Mouse (Mus musculus): ENCODE data around the gene Lmo4. TPM values are rescaled to one million over a fixed set of nuclear protein-coding genes. Genes with fewer than 3 reads are reported as not detected.

Lmo4 gene
- polyA plus RNA-seq, 1 experiment from 2014 or later, result 76.8 TPM

GRCm38 (mm10) chr3:144182229-144182628, 22.8 kb downstream of the Lmo4 start:
- H3K4me1 ChIP-seq (ENCODE audit: control insufficient read depth, insufficient read depth, low read length), result 0 out of 2 replicates have a peak, but pooled peaks cover 3% of the 10 kb centered on the region
- H3K4me2 ChIP-seq (ENCODE audit: low read depth, low read length), result no peak overlapping the region
- H3K4me3 ChIP-seq (replicated peaks; ENCODE audit: low read length), result no peak overlapping the region
- H3K36me3 ChIP-seq (ENCODE audit: control insufficient read depth, insufficient read depth, low read length), result no peaks in the 10 kb centered on the region
- H3K27ac ChIP-seq (ENCODE audit: low read length), result no peak overlapping the region
- ATAC-seq (ENCODE audit: insufficient read depth, low FRiP score), result no peak
- no peaks in the 10 kb centered on the region for H3K27me3 ChIP-seq (ENCODE audit: control insufficient read depth, insufficient read depth, low read length)
- H3K9me3 ChIP-seq (replicated peaks; ENCODE audit: control insufficient read depth, low read length), result no peaks in the 10 kb centered on the region
- H3K9ac ChIP-seq (ENCODE audit: low read length), result no peak overlapping the region
- WGBS, result 79% methylated on average over 6 of the region's 6 CpGs

- Histone ChIP-seq H3K4me1 (ENCODE audit: control insufficient read depth, insufficient read depth, low read length) (no peaks in the 10 kb centered on the region), H3K4me3 (replicated peaks; ENCODE audit: low read length) (no peak overlapping the region), H3K4me2 (ENCODE audit: low read depth, low read length) (no peak overlapping the region), H3K27ac (ENCODE audit: low read length) (no peak overlapping the region), H3K9me3 (replicated peaks; ENCODE audit: control insufficient read depth, low read length) (no peaks in the 10 kb centered on the region), H3K27me3 (ENCODE audit: control insufficient read depth, insufficient read depth, low read length) (no peaks in the 10 kb centered on the region), H3K36me3 (ENCODE audit: control insufficient read depth, insufficient read depth, low read length) (no peaks in the 10 kb centered on the region), H3K9ac (ENCODE audit: low read length) (no peak overlapping the region)
- 63% methylated on average over 3 of the region's 3 CpGs for WGBS
- ATAC-seq (ENCODE audit: insufficient read depth, low FRiP score), result no peak
Measured at GRCm38 (mm10) chr3:144178937-144179336, 26.1 kb downstream of the Lmo4 start.

- Histone ChIP-seq H3K36me3 (ENCODE audit: control insufficient read depth, insufficient read depth, low read length) (no peaks in the 10 kb centered on the region), H3K4me1 (ENCODE audit: control insufficient read depth, insufficient read depth, low read length) (no peaks in the 10 kb centered on the region), H3K9me3 (replicated peaks; ENCODE audit: control insufficient read depth, low read length) (no peaks in the 10 kb centered on the region), H3K4me3 (replicated peaks; ENCODE audit: low read length) (no peak overlapping the region), H3K9ac (ENCODE audit: low read length) (no peak overlapping the region), H3K27me3 (ENCODE audit: control insufficient read depth, insufficient read depth, low read length) (no peaks in the 10 kb centered on the region), H3K27ac (ENCODE audit: low read length) (no peak overlapping the region), H3K4me2 (ENCODE audit: low read depth, low read length) (no peak overlapping the region)
- 75% methylated on average over 7 of the region's 7 CpGs for WGBS
- ATAC-seq (ENCODE audit: insufficient read depth, low FRiP score), result no peak
Measured at GRCm38 (mm10) chr3:144173866-144174588, 31.0 kb downstream of the Lmo4 start.

- no peak for ATAC-seq (ENCODE audit: insufficient read depth, low FRiP score)
- Histone ChIP-seq H3K27me3 (ENCODE audit: control insufficient read depth, insufficient read depth, low read length) (no peaks in the 10 kb centered on the region), H3K4me1 (ENCODE audit: control insufficient read depth, insufficient read depth, low read length) (no peaks in the 10 kb centered on the region), H3K4me3 (replicated peaks; ENCODE audit: low read length) (no peak overlapping the region), H3K9ac (ENCODE audit: low read length) (no peak overlapping the region), H3K36me3 (ENCODE audit: control insufficient read depth, insufficient read depth, low read length) (no peaks in the 10 kb centered on the region), H3K9me3 (replicated peaks; ENCODE audit: control insufficient read depth, low read length) (no peaks in the 10 kb centered on the region), H3K27ac (ENCODE audit: low read length) (no peak overlapping the region), H3K4me2 (ENCODE audit: low read depth, low read length) (no peak overlapping the region)
- WGBS, result 86% methylated on average over 11 of the region's 11 CpGs
Measured at GRCm38 (mm10) chr3:144173138-144173537, 31.9 kb downstream of the Lmo4 start.

GRCm38 (mm10) chr3:144171749-144172148, 33.3 kb downstream of the Lmo4 start:
- Histone ChIP-seq H3K27me3 (ENCODE audit: control insufficient read depth, insufficient read depth, low read length) (no peaks in the 10 kb centered on the region), H3K4me2 (ENCODE audit: low read depth, low read length) (no peak overlapping the region), H3K27ac (ENCODE audit: low read length) (no peak overlapping the region), H3K9me3 (replicated peaks; ENCODE audit: control insufficient read depth, low read length) (no peaks in the 10 kb centered on the region), H3K36me3 (ENCODE audit: control insufficient read depth, insufficient read depth, low read length) (no peaks in the 10 kb centered on the region), H3K9ac (ENCODE audit: low read length) (no peak overlapping the region), H3K4me1 (ENCODE audit: control insufficient read depth, insufficient read depth, low read length) (no peaks in the 10 kb centered on the region), H3K4me3 (replicated peaks; ENCODE audit: low read length) (no peak overlapping the region)
- no peak for ATAC-seq (ENCODE audit: insufficient read depth, low FRiP score)
- 71% methylated on average over 2 of the region's 2 CpGs for WGBS

GRCm38 (mm10) chr3:144170539-144170938, 34.5 kb downstream of the Lmo4 start:
- Histone ChIP-seq H3K9me3 (replicated peaks; ENCODE audit: control insufficient read depth, low read length) (no peaks in the 10 kb centered on the region), H3K4me1 (ENCODE audit: control insufficient read depth, insufficient read depth, low read length) (no peaks in the 10 kb centered on the region), H3K4me3 (replicated peaks; ENCODE audit: low read length) (no peak overlapping the region), H3K9ac (ENCODE audit: low read length) (no peak overlapping the region), H3K4me2 (ENCODE audit: low read depth, low read length) (no peak overlapping the region), H3K27me3 (ENCODE audit: control insufficient read depth, insufficient read depth, low read length) (no peaks in the 10 kb centered on the region), H3K27ac (ENCODE audit: low read length) (no peak overlapping the region), H3K36me3 (ENCODE audit: control insufficient read depth, insufficient read depth, low read length) (no peaks in the 10 kb centered on the region)
- ATAC-seq (ENCODE audit: insufficient read depth, low FRiP score), result no peak
- WGBS, result 77% methylated on average over 2 of the region's 2 CpGs

- no peak overlapping the region for H3K4me3 ChIP-seq (replicated peaks; ENCODE audit: low read length)
- H3K9me3 ChIP-seq (replicated peaks; ENCODE audit: control insufficient read depth, low read length), result no peaks in the 10 kb centered on the region
- no peak overlapping the region for H3K4me2 ChIP-seq (ENCODE audit: low read depth, low read length)
- H3K4me1 ChIP-seq (ENCODE audit: control insufficient read depth, insufficient read depth, low read length), result no peaks in the 10 kb centered on the region
- no peak overlapping the region for H3K9ac ChIP-seq (ENCODE audit: low read length)
- no peak overlapping the region for H3K27ac ChIP-seq (ENCODE audit: low read length)
- no peak for ATAC-seq (ENCODE audit: insufficient read depth, low FRiP score)
- no peaks in the 10 kb centered on the region for H3K27me3 ChIP-seq (ENCODE audit: control insufficient read depth, insufficient read depth, low read length)
- WGBS, result 87% methylated on average over 8 of the region's 8 CpGs
- no peaks in the 10 kb centered on the region for H3K36me3 ChIP-seq (ENCODE audit: control insufficient read depth, insufficient read depth, low read length)
Measured at GRCm38 (mm10) chr3:144166439-144167155, 38.4 kb downstream of the Lmo4 start.

GRCm38 (mm10) chr3:144165439-144165838, 39.6 kb downstream of the Lmo4 start:
- no peak for ATAC-seq (ENCODE audit: insufficient read depth, low FRiP score)
- WGBS, result 77% methylated on average over 12 of the region's 12 CpGs
- H3K4me1 ChIP-seq (ENCODE audit: control insufficient read depth, insufficient read depth, low read length), result no peaks in the 10 kb centered on the region

GRCm38 (mm10) chr3:144164665-144165385, 40.2 kb downstream of the Lmo4 start:
- Histone ChIP-seq H3K4me2 (ENCODE audit: low read depth, low read length) (no peak overlapping the region), H3K27ac (ENCODE audit: low read length) (no peak overlapping the region), H3K9ac (ENCODE audit: low read length) (no peak overlapping the region), H3K4me1 (ENCODE audit: control insufficient read depth, insufficient read depth, low read length) (no peaks in the 10 kb centered on the region), H3K4me3 (replicated peaks; ENCODE audit: low read length) (no peak overlapping the region), H3K9me3 (replicated peaks; ENCODE audit: control insufficient read depth, low read length) (no peaks in the 10 kb centered on the region), H3K27me3 (ENCODE audit: control insufficient read depth, insufficient read depth, low read length) (no peaks in the 10 kb centered on the region), H3K36me3 (ENCODE audit: control insufficient read depth, insufficient read depth, low read length) (no peaks in the 10 kb centered on the region)
- 62% methylated on average over 9 of the region's 9 CpGs for WGBS
- no peak for ATAC-seq (ENCODE audit: insufficient read depth, low FRiP score)

More at GRCm38 (mm10) chr3:144165439-144165838, 39.6 kb downstream of the Lmo4 start:
- H3K9ac ChIP-seq (ENCODE audit: low read length), result no peak overlapping the region
- H3K9me3 ChIP-seq (replicated peaks; ENCODE audit: control insufficient read depth, low read length), result no peaks in the 10 kb centered on the region
- H3K27me3 ChIP-seq (ENCODE audit: control insufficient read depth, insufficient read depth, low read length), result no peaks in the 10 kb centered on the region
- H3K27ac ChIP-seq (ENCODE audit: low read length), result no peak overlapping the region
- H3K36me3 ChIP-seq (ENCODE audit: control insufficient read depth, insufficient read depth, low read length), result no peaks in the 10 kb centered on the region
- no peak overlapping the region for H3K4me2 ChIP-seq (ENCODE audit: low read depth, low read length)
- no peak overlapping the region for H3K4me3 ChIP-seq (replicated peaks; ENCODE audit: low read length)

Data from stomach, embryonic 16.5 days (tissue).